Mouse (Mus musculus) hindbrain, embryonic 14.5 days (tissue): ENCODE measurements around the gene Scn8a. TPM values are rescaled to one million over a fixed set of nuclear protein-coding genes. Genes with fewer than 3 reads are reported as not detected.

Experiments used
- ATAC-seq: fragments of 200-750 bp; cut with Nextera tagmentation; 2 replicates; pipeline ENCODE4 v1.8.0; 2017; ENCODE audit warnings: moderate number of reproducible peaks, mild to moderate bottlenecking, moderate TSS enrichment, moderate library complexity; ENCODE audit not compliant: low FRiP score
- DNase-seq: peaks from one replicate; pipeline ENCODE4 v3.0.0-alpha.2; 2015; ENCODE audit warnings: low spot score
- H3K27ac ChIP-seq: fragments of 300-500 bp; sonication (generic); 2 replicates; pipeline ENCODE4 v1.5.1; 2014; ENCODE audit warnings: mild to moderate bottlenecking, moderate library complexity
- H3K27me3 ChIP-seq: fragments of 300-500 bp; sonication (generic); 2 replicates; pipeline ENCODE4 v1.6.1; 2014; ENCODE audit warnings: mild to moderate bottlenecking, low read length, mixed read lengths; ENCODE audit not compliant: control insufficient read depth, insufficient read depth
- H3K36me3 ChIP-seq: fragments of 300-500 bp; sonication (generic); replicated peaks from 2 replicates; pipeline ENCODE4 v1.6.1; 2014; ENCODE audit not compliant: control insufficient read depth, insufficient read depth
- H3K4me1 ChIP-seq: fragments of 300-500 bp; sonication (generic); replicated peaks from 2 replicates; pipeline ENCODE4 v1.6.1; 2014; ENCODE audit warnings: antibody characterized with exemption, low read length, mixed read lengths; ENCODE audit not compliant: control insufficient read depth, insufficient read depth
- H3K4me2 ChIP-seq: fragments of 300-500 bp; sonication (generic); replicated peaks from 2 replicates; pipeline ENCODE4 v1.6.1; 2014; ENCODE audit warnings: mild to moderate bottlenecking, moderate library complexity
- H3K4me3 ChIP-seq: fragments of 300-500 bp; sonication (generic); replicated peaks from 2 replicates; pipeline ENCODE4 v1.5.1; 2014; ENCODE audit warnings: mild to moderate bottlenecking, low read length
- H3K9ac ChIP-seq: fragments of 300-500 bp; sonication (generic); 2 replicates; pipeline ENCODE4 v1.6.1; 2014
- H3K9me3 ChIP-seq: fragments of 300-500 bp; sonication (generic); 2 replicates; pipeline ENCODE4 v1.6.1; 2016; ENCODE audit warnings: low read length; ENCODE audit not compliant: control insufficient read depth
- WGBS: fragments of 180-500 bp; shearing (Covaris S2); extraction: QIAGEN DNeasy Blood & Tissue Kit; methylation state at CpG from one replicate; pipeline ENCODE4 v1.1.7; 2014; 5-methylcytosine and 5-hydroxymethylcytosine counted together
- polyA plus RNA-seq: library from polyadenylated mRNA; unstranded; fragments of >200 nt; fragmentation: Nextera tagmentation; extraction: Ambion mirVana; gene quantifications from 2 replicates; pipeline ENCODE4 v1.2.1, GENCODE M21; 2014

Scn8a gene
- polyA plus RNA-seq, 1 experiment from 2014 or later: 23.2 TPM

- 70% methylated on average over 7 of the region's 7 CpGs for WGBS
Observed at GRCm38 (mm10) chr15:101007236-101007635, 137.6 kb downstream of the Scn8a start.

GRCm38 (mm10) chr15:101008386-101009010 is 138.8 kb downstream of the Scn8a start:
- Histone ChIP-seq H3K9ac (no peak overlapping the region), H3K27me3 (no peaks in the 10 kb centered on the region), H3K9me3 (no peaks in the 10 kb centered on the region), H3K36me3 (peaks cover 32% of the 10 kb centered on the region), H3K27ac (no peak overlapping the region), H3K4me3 (no peak overlapping the region), H3K4me1 (no peaks in the 10 kb centered on the region; the same call in 1 of the 2 replicates), H3K4me2 (no peak overlapping the region)
- 78% methylated on average over 14 of the region's 14 CpGs for WGBS
- ATAC-seq: no peak
- no peak for DNase-seq

More at GRCm38 (mm10) chr15:101007236-101007635, 137.6 kb downstream of the Scn8a start:
- Histone ChIP-seq H3K4me1 (no peaks in the 10 kb centered on the region; the same call in 1 of the 2 replicates), H3K4me2 (no peak overlapping the region), H3K4me3 (no peak overlapping the region), H3K27ac (no peak overlapping the region), H3K9me3 (no peaks in the 10 kb centered on the region), H3K36me3 (peaks cover 27% of the 10 kb centered on the region), H3K27me3 (no peaks in the 10 kb centered on the region), H3K9ac (no peak overlapping the region)
- no peak for ATAC-seq
- DNase-seq: no peak

- H3K9me3 ChIP-seq: no peaks in the 10 kb centered on the region
- ATAC-seq (no peak), DNase-seq (no peak)
- 89% methylated on average over 6 of the region's 6 CpGs for WGBS
- H3K9ac ChIP-seq: no peak overlapping the region
- no peak overlapping the region for H3K4me3 ChIP-seq
- peaks cover 45% of the 10 kb centered on the region for H3K36me3 ChIP-seq
- H3K4me2 ChIP-seq: no peak overlapping the region
- H3K27me3 ChIP-seq: no peaks in the 10 kb centered on the region
- H3K4me1 ChIP-seq: no peaks in the 10 kb centered on the region; the same call in 1 of the 2 replicates
- H3K27ac ChIP-seq: no peak overlapping the region
Observed at GRCm38 (mm10) chr15:101011352-101011751, 141.7 kb downstream of the Scn8a start.

- no peak for ATAC-seq
- no peak overlapping the region for H3K4me2 ChIP-seq
- no peak for DNase-seq
- H3K4me1 ChIP-seq: no peaks in the 10 kb centered on the region
- WGBS: 83% methylated on average over 2 of the region's 2 CpGs
- H3K9me3 ChIP-seq: no peaks in the 10 kb centered on the region
- H3K27me3 ChIP-seq: no peaks in the 10 kb centered on the region
- no peak overlapping the region for H3K4me3 ChIP-seq
- H3K36me3 ChIP-seq: peaks cover 18% of the 10 kb centered on the region
- H3K27ac ChIP-seq: no peak overlapping the region
- H3K9ac ChIP-seq: no peak overlapping the region
Observed at GRCm38 (mm10) chr15:101028960-101029359, 159.3 kb downstream of the Scn8a start.

DNA sequence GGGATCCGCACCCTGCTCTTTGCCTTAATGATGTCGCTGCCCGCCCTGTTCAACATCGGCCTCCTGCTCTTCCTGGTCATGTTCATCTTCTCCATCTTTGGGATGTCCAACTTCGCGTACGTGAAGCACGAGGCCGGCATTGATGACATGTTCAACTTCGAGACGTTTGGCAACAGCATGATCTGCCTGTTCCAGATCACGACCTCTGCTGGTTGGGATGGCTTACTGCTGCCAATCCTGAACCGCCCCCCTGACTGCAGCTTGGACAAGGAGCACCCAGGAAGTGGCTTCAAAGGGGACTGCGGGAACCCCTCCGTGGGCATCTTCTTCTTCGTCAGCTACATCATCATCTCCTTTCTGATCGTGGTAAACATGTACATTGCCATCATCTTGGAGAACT is 170.0 kb downstream of the Scn8a start:
- no peak for DNase-seq
- ATAC-seq: no peak
- H3K9me3 ChIP-seq: no peaks in the 10 kb centered on the region
- H3K4me1 ChIP-seq: no peaks in the 10 kb centered on the region
- WGBS: 48% methylated on average over 17 of the region's 17 CpGs
- H3K27ac ChIP-seq: no peak overlapping the region
- no peak overlapping the region for H3K9ac ChIP-seq
- peaks cover 25% of the 10 kb centered on the region for H3K27me3 ChIP-seq
- H3K4me2 ChIP-seq: no peak overlapping the region
- peaks cover 43% of the 10 kb centered on the region for H3K36me3 ChIP-seq
- no peak overlapping the region for H3K4me3 ChIP-seq

GRCm38 (mm10) chr15:101041966-101042365 is 172.3 kb downstream of the Scn8a start:
- H3K4me1 ChIP-seq: peaks cover 12% of the 10 kb centered on the region
- no peak overlapping the region for H3K4me2 ChIP-seq
- H3K27me3 ChIP-seq: peaks cover 44% of the 10 kb centered on the region
- DNase-seq (no peak), ATAC-seq (no peak)
- H3K27ac ChIP-seq: no peak overlapping the region
- H3K9ac ChIP-seq: no peak overlapping the region
- peaks cover 24% of the 10 kb centered on the region for H3K36me3 ChIP-seq
- 75% methylated on average over 6 of the region's 6 CpGs for WGBS
- H3K9me3 ChIP-seq: no peaks in the 10 kb centered on the region
- no peak overlapping the region for H3K4me3 ChIP-seq

- no peak overlapping the region for H3K9ac ChIP-seq
Observed at GRCm38 (mm10) chr15:101042613-101043012, 173.0 kb downstream of the Scn8a start.

DNA sequence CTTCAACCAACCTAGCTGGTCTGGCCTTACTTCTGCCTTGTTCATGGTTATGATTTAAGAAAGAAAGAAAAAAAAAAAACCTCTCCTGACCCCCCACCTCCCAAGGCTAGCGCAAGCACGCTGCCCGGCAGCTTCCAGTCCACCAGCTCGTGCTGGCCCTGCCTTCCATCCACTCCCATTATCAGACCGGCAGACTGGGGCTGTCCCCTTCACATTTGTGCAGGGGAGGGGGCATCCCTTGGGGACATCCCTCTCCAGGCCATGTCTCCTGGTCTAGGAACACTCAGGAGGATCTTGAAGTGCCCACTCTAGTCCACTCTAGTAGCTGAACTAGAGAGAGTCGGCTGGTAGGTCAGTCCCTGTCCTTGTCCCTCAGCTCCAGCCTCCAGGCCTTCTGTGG is 174.9 kb downstream of the Scn8a start:
- Histone ChIP-seq H3K9me3 (no peaks in the 10 kb centered on the region), H3K27me3 (peaks cover 53% of the 10 kb centered on the region), H3K4me1 (peaks cover 18% of the 10 kb centered on the region), H3K4me2 (no peak overlapping the region), H3K9ac (no peak overlapping the region), H3K27ac (no peak overlapping the region), H3K4me3 (no peak overlapping the region), H3K36me3 (peaks cover 20% of the 10 kb centered on the region)
- 37% methylated on average over 6 of the region's 6 CpGs for WGBS
- no peak for DNase-seq
- ATAC-seq: no peak

More at GRCm38 (mm10) chr15:101042613-101043012, 173.0 kb downstream of the Scn8a start:
- Histone ChIP-seq H3K4me1 (peaks cover 18% of the 10 kb centered on the region), H3K9me3 (no peaks in the 10 kb centered on the region), H3K27me3 (peaks cover 51% of the 10 kb centered on the region), H3K4me2 (no peak overlapping the region), H3K36me3 (peaks cover 24% of the 10 kb centered on the region), H3K4me3 (no peak overlapping the region), H3K27ac (no peak overlapping the region)
- DNase-seq (peak; percentile 81), ATAC-seq (no peak)
- 27% methylated on average over 6 of the region's 6 CpGs for WGBS

- Histone ChIP-seq H3K9ac (peak overlapping the region; percentile 70), H3K4me1 (peaks cover 18% of the 10 kb centered on the region), H3K4me2 (peak overlapping the region; percentile 99), H3K4me3 (peak overlapping the region; percentile 50), H3K9me3 (no peaks in the 10 kb centered on the region), H3K36me3 (peaks cover 4% of the 10 kb centered on the region), H3K27me3 (peaks cover 43% of the 10 kb centered on the region), H3K27ac (no peak overlapping the region)
- 3% methylated on average over 43 of the region's 43 CpGs for WGBS
- ATAC-seq (peak; percentile 10; the same call in 1 of the 2 replicates), DNase-seq (no peak)
Observed at GRCm38 (mm10) chr15:101046039-101046526, 176.4 kb downstream of the Scn8a start.
